In the genomic region with DNA sequence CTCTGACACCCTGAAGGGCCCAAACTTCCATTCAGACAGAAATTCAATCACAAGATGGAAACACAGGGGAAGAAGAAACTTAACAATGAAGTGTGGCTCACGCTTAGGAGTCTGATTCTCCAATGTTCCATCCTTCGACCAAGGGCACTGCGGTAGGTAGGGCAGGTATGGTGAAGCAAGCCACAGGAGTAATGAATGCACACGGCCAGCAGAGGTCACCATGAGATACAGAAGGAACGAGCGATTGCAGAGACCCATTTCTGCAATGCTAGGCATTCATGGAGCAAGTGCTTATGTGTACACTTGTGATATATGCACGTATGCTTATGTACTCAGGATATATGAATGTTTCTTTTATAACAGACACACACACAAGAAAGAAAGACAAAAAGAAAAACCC, we compare ENCODE assay signal across 8 mouse cellular contexts. TPM values are rescaled to one million over a fixed set of nuclear protein-coding genes. Genes with fewer than 3 reads are reported as not detected.
DNase-seq lines count a peak whose midpoint lies in the region; ATAC-seq and TF ChIP-seq lines count a peak whose summit lies in the region.

No protein-coding gene starts in this region.

- H3K9me3 ChIP-seq in forebrain, embryonic 16.5 days (ENCODE audit: control insufficient read depth, low read length), result no peaks in the 10 kb centered on the region
- no peaks in the 10 kb centered on the region for H3K9me3 ChIP-seq in lung, postnatal 0 days (ENCODE audit: low read length)

- no peak overlapping the region for H3K27ac ChIP-seq in left cerebral cortex, adult 2 months
- H3K27ac ChIP-seq in forebrain, embryonic 16.5 days (ENCODE audit: low read length), result no peak overlapping the region
- H3K27ac ChIP-seq in lung, postnatal 0 days (ENCODE audit: low read length), result no peak overlapping the region

- no peaks in the 10 kb centered on the region for H3K4me1 ChIP-seq in forebrain, embryonic 16.5 days (replicated peaks; ENCODE audit: control insufficient read depth, insufficient read depth, low read length)
- no peaks in the 10 kb centered on the region for H3K4me1 ChIP-seq in lung, postnatal 0 days (ENCODE audit: insufficient read depth, low read depth, low read length)

- intact Hi-C loops in left cerebral cortex, adult 2 months (cut with DNase I), result loop anchor here (1.0 kb wide), 2 partner anchors 87 to 280 kb away; no protein-coding TSS in a partner anchor

- H3K9ac ChIP-seq in forebrain, embryonic 16.5 days (replicated peaks; ENCODE audit: low read depth, low read length), result no peak overlapping the region
- no peak overlapping the region for H3K9ac ChIP-seq in lung, postnatal 0 days (replicated peaks; ENCODE audit: low read depth)

- peak; percentile 26 for DNase-seq in adrenal gland, adult 2 months
- DNase-seq in adrenal gland, adult 8-10 months, result no peak
- DNase-seq in left cerebral cortex, adult 2 months (ENCODE audit: extremely low spot score in 1 of 2, low spot score in 2 of 2), result no peak
- DNase-seq in left cerebral cortex, adult 8-10 months (ENCODE audit: low spot score in 2 of 2), result no peak
- peak; percentile 54 for DNase-seq in WW6 (ENCODE audit: low read depth, low spot score)
- peak; percentile 57 for DNase-seq in lung, postnatal 0 days (ENCODE audit: low spot score)
- peak; percentile 63 for DNase-seq in thymus, postnatal 14 days

- peak; percentile 54; the same call in 1 of the 2 replicates for ATAC-seq in forebrain, embryonic 16.5 days
- peak; percentile 50; the same call in 1 of the 2 replicates for ATAC-seq in lung, postnatal 0 days

- TF ChIP-seq CTCF in left cerebral cortex, adult 2 months (IDR thresholded peaks at IDR 0.05), result peak; percentile 53
- TF ChIP-seq CTCF in lung, postnatal 0 days (IDR thresholded peaks at IDR 0.05), result peak; percentile 74

- 73% methylated on average over 7 of the region's 7 CpGs for WGBS in forebrain, embryonic 16.5 days
- WGBS in lung, postnatal 0 days, result 56% methylated on average over 7 of the region's 7 CpGs

- H3K27me3 ChIP-seq in forebrain, embryonic 16.5 days (replicated peaks; ENCODE audit: control insufficient read depth, insufficient read depth, low read length), result no peaks in the 10 kb centered on the region
- no peaks in the 10 kb centered on the region for H3K27me3 ChIP-seq in lung, postnatal 0 days (replicated peaks; ENCODE audit: insufficient read depth, low read length)

- H3K4me2 ChIP-seq in forebrain, embryonic 16.5 days (ENCODE audit: low read length), result no peak overlapping the region
- no peak overlapping the region for H3K4me2 ChIP-seq in lung, postnatal 0 days (replicated peaks; ENCODE audit: low read depth, low read length)

- no peak overlapping the region for H3K4me3 ChIP-seq in left cerebral cortex, adult 2 months
- H3K4me3 ChIP-seq in forebrain, embryonic 16.5 days (replicated peaks; ENCODE audit: low read length), result no peak overlapping the region
- no peak overlapping the region for H3K4me3 ChIP-seq in lung, postnatal 0 days (ENCODE audit: low read depth, low read length)

- peaks cover 10% of the 10 kb centered on the region; the same call in 1 of the 2 replicates for H3K36me3 ChIP-seq in forebrain, embryonic 16.5 days (ENCODE audit: control insufficient read depth, insufficient read depth)
- H3K36me3 ChIP-seq in lung, postnatal 0 days (ENCODE audit: insufficient read depth, low read length), result 0 out of 2 replicates have a peak, but pooled peaks cover 11% of the 10 kb centered on the region

- TF ChIP-seq EP300 in lung, postnatal 0 days (IDR thresholded peaks at IDR 0.05), result no peak

RNA-seq across cellular contexts. Expression of a gene that starts 26.9 kb away (rescaled TPM):
- 100 to 1,000 TPM; 114 to 126 TPM for total RNA-seq in adrenal gland, adult 2 months (2021)
- polyA plus RNA-seq in adrenal gland, adult 2 months (2012; rRNA removed), result 30.7 and 32.0 TPM in 2 replicates
- total RNA-seq in adrenal gland, adult 8-10 months (2022), result 100 to 1,000 TPM in 2 of 4 experiments, 10 to 100 TPM in 2; 86.4 to 114 (median 101) TPM
- 10 to 100 TPM; 35.4 to 43.6 TPM for total RNA-seq in left cerebral cortex, adult 2 months (2021)
- total RNA-seq in left cerebral cortex, adult 8-10 months (2022), result 10 to 100 TPM; 32.5 to 46.1 (median 34.5) TPM
- 29.8 and 34.9 TPM in 2 replicates for polyA plus RNA-seq in forebrain, embryonic 16.5 days (2015; fragmentation: Nextera tagmentation; extraction: Ambion mirVana)
- polyA plus RNA-seq in lung, postnatal 0 days (2015; fragmentation: Nextera tagmentation; extraction: Ambion mirVana), result 20.8 and 27.6 TPM in 2 replicates

RNA-seq across cellular contexts. Expression of a gene that starts 36.3 kb away (rescaled TPM):
- total RNA-seq in adrenal gland, adult 2 months (2021), result 10 to 100 TPM; 64.1 to 84.2 TPM
- 1.5 and 2.2 TPM in 2 replicates for polyA plus RNA-seq in adrenal gland, adult 2 months (2012; rRNA removed)
- total RNA-seq in adrenal gland, adult 8-10 months (2022), result 10 to 100 TPM; 74.5 to 85.3 (median 77.8) TPM
- total RNA-seq in left cerebral cortex, adult 2 months (2021), result 10 to 100 TPM; 70.2 to 77.4 TPM
- total RNA-seq in left cerebral cortex, adult 8-10 months (2022), result 10 to 100 TPM; 67.1 to 84.1 (median 77.7) TPM
- polyA plus RNA-seq in forebrain, embryonic 16.5 days (2015; fragmentation: Nextera tagmentation; extraction: Ambion mirVana), result 121 and 131 TPM in 2 replicates
- polyA plus RNA-seq in lung, postnatal 0 days (2015; fragmentation: Nextera tagmentation; extraction: Ambion mirVana), result 78.1 and 84.8 TPM in 2 replicates

Comparison
In these comparisons a context has a peak if more than half of its experiments do, and no peak if none do; other contexts are left out.
1. DNase-seq: peak in adrenal gland, adult 2 months (single experiment), WW6 (single experiment), lung, postnatal 0 days (single experiment) and thymus, postnatal 14 days (single experiment); none in adrenal gland, adult 8-10 months (single experiment), left cerebral cortex, adult 2 months (0 of 2) and left cerebral cortex, adult 8-10 months (0 of 2).